Mouse (Mus musculus) kidney, adult 11 months (tissue): ENCODE measurements around the gene Ttc28.

ENCODE experiments used
- DNase-seq: peaks from one replicate; pipeline ENCODE4 v3.0.0; 2022

The Ttc28 gene

GRCm38 (mm10) chr5:110888596-110888995, 9.0 kb downstream of the Ttc28 start:
- DNase-seq, result no peak

GRCm38 (mm10) chr5:110889945-110890344, 10.3 kb downstream of the Ttc28 start:
- no peak for DNase-seq

- DNase-seq, result no peak
Measured at GRCm38 (mm10) chr5:110890561-110890960, 11.0 kb downstream of the Ttc28 start.

- DNase-seq, result no peak
Measured at GRCm38 (mm10) chr5:110897114-110897788, 17.6 kb downstream of the Ttc28 start.

- no peak for DNase-seq
Measured at GRCm38 (mm10) chr5:110898169-110898568, 18.6 kb downstream of the Ttc28 start.

- no peak for DNase-seq
Measured at GRCm38 (mm10) chr5:110898785-110899184, 19.2 kb downstream of the Ttc28 start.

GRCm38 (mm10) chr5:110900331-110900730, 20.7 kb downstream of the Ttc28 start:
- no peak for DNase-seq

GRCm38 (mm10) chr5:110906708-110907107, 27.1 kb downstream of the Ttc28 start:
- DNase-seq, result no peak

- no peak for DNase-seq
Measured at GRCm38 (mm10) chr5:110908879-110909278, 29.3 kb downstream of the Ttc28 start.

GRCm38 (mm10) chr5:110909955-110910589, 30.5 kb downstream of the Ttc28 start:
- no peak for DNase-seq

GRCm38 (mm10) chr5:110914859-110915258, 35.3 kb downstream of the Ttc28 start:
- DNase-seq, result no peak

- DNase-seq, result no peak
Measured at GRCm38 (mm10) chr5:110916241-110916640, 36.6 kb downstream of the Ttc28 start.

GRCm38 (mm10) chr5:110919541-110919940, 39.9 kb downstream of the Ttc28 start:
- DNase-seq, result no peak

- DNase-seq, result peak; percentile 9
Measured at GRCm38 (mm10) chr5:110923336-110923735, 43.7 kb downstream of the Ttc28 start.

GRCm38 (mm10) chr5:110924636-110925035, 45.0 kb downstream of the Ttc28 start:
- no peak for DNase-seq

- DNase-seq, result no peak
Measured at GRCm38 (mm10) chr5:110925804-110926203, 46.2 kb downstream of the Ttc28 start.

- DNase-seq, result no peak
Measured at GRCm38 (mm10) chr5:110928289-110928688, 48.7 kb downstream of the Ttc28 start.

- DNase-seq, result no peak
Measured at GRCm38 (mm10) chr5:110929306-110929705, 49.7 kb downstream of the Ttc28 start.

GRCm38 (mm10) chr5:110936606-110937005, 57.0 kb downstream of the Ttc28 start:
- no peak for DNase-seq

GRCm38 (mm10) chr5:110944326-110944725, 64.7 kb downstream of the Ttc28 start:
- no peak for DNase-seq

GRCm38 (mm10) chr5:110948476-110949399, 69.1 kb downstream of the Ttc28 start:
- DNase-seq, result no peak

GRCm38 (mm10) chr5:110949791-110950190, 70.2 kb downstream of the Ttc28 start:
- no peak for DNase-seq

GRCm38 (mm10) chr5:110958196-110958595, 78.6 kb downstream of the Ttc28 start:
- no peak for DNase-seq

GRCm38 (mm10) chr5:110960067-110960466, 80.5 kb downstream of the Ttc28 start:
- DNase-seq, result no peak
